Mouse (Mus musculus) lung, postnatal 10 days (tissue): ENCODE results near the gene Chrm3.

Experiments used
- DNase-seq: peaks from one replicate; pipeline ENCODE4 v3.0.0; 2021

Chrm3 gene

GRCm38 (mm10) chr13:10235391-10236169, 125.1 kb downstream of the Chrm3 start:
- no peak for DNase-seq

GRCm38 (mm10) chr13:10220403-10220802, 140.2 kb downstream of the Chrm3 start:
- no peak for DNase-seq

DNA sequence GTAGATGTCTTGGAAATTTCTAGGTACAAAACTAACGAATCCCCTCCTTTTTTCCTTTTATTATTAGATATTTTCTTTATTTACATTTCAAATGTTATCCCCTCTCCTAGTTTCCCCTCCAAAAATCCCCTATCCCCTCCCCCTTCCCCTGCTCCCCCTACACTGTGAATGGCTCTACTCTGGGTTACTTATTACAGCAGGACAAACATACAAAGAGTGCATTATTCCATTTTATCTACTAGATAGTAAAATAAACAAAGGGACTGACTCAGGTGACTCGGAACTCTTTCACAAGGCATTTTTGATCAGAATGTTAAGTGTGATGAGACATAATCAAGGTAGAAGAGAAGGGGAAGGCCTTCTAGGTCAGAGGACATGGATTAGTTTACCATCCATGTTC, 148.5 kb downstream of the Chrm3 start:
- no peak for DNase-seq

GRCm38 (mm10) chr13:10210522-10211244, 150.0 kb downstream of the Chrm3 start:
- no peak for DNase-seq

DNA sequence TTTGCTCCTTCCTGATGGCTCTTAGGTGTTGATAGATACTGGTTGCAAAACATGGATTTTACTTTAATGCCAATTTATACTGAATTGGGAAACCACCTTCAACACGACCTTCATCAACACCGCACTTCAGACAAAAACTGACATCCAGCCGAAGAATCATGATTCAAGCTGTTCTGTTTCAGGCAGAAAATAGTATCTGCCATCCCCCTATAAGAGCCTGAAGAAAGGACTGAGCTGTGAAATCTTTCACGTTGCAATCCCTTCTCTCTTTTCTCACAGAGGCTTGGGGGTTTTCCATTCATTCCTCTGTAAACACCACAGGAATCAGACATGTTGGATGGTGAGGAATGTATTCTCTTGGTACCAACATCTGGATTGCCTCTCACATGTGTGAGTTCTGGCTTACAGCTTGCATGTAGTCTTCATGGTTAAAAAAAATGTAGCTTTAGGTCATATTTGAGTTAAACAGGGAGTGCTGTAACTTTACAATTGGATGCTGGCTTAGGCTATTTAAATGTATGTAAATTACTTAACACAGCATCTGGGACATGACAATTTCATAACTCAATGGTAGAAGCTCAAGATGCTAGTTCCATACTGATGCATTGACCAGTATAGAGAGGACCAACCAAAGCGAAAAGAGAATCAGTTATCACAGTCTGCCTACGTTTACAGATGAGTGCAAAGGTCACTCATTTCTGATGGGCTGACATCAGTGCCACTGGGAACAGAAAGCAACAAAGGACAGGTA, 161.3 kb downstream of the Chrm3 start:
- DNase-seq: no peak

DNA sequence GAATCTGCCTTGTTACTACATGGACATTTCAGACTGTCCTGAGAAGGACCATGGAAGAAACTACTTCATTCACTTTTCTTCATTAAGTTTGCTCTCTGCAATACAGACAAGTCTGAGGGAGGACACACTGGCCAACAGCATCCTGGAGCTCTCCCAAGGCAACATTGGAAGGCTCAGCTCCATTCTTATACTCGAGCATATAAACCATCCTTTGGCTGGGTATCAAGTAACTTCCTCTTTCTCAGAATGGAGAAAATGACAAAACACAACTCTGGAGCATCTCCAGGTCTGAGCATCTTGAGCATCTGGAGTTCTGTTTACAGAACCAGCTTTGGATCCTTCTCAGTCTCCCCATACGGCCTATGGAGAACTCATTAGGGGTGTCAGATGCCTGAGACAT, 170.8 kb downstream of the Chrm3 start:
- peak; percentile 53 for DNase-seq

- no peak for DNase-seq
Observed at GRCm38 (mm10) chr13:10187926-10188325, 172.7 kb downstream of the Chrm3 start.

DNA sequence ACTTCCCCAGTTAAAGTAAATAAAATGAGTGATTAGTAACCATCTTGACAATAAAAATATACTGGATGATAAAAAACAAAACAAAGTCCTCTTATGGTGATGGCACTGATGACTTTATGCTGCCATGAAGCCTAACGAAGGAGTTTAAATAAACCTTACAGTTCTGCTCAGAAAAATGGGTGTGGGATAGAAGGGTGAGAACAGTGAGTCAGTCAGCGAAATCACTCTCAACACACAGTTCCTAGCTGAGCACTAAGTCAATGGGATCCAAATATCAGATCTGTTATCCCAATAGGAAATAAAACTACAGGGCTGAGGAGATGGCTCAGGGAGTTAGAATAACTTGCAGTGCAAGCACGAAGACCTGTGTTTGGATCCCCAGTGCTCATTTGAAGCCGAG, 176.8 kb downstream of the Chrm3 start:
- no peak for DNase-seq

DNA sequence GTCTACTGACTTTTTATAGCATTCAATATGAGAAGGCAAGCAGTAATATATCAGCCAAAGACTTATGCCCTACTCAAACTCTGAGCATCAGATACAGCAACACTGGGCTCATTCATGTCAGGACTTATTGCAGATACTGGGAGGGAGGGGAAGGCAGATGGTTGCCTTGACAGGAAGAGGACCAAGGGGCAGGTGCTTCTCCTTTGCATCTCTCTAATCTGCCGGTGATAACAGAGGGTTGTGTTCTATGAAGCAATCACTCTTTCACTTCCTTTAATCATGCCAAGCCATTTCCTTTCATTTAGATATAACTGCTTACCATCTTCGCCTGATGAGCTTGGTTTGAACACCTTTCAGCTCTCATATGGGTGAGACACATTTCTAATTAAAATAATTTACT, 177.9 kb downstream of the Chrm3 start:
- no peak for DNase-seq

DNA sequence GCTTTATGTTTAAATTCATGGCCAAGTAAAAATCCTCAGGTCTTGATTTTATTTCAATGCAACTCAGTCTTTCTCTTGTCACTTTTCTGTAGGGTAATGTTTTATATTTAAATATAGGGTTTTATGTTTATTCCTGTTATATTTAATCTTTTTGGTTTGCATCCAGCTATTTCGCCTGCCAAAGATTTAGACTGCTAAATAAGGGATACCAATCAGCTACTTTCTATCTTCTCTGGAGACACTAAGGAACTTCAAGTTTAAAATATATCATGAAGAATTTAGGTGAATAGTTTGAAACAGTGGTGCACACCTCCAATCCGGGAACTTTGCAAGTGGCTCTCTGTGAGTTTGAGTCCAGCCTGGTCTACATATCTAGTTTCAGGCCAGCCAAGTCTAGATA, 190.1 kb downstream of the Chrm3 start:
- no peak for DNase-seq

DNA sequence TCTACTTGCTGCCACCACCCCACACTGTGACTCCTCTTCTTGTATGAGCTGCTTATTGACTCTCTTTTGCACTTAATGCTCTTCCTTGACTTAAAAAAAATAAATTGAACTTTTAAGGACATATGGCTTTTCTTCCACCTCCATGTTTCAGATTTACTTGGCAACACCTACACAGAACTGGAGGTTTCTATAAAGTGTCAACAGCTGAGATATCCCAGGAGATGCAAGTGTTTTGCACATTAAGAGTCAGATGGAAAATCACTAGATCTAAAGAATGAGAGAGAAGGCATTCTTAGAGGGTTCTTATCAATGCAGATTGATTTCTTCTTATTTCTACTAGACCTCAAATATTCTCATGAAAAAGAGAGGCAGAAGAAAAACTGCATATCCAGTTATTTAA, 197.3 kb downstream of the Chrm3 start:
- DNase-seq: no peak

- no peak for DNase-seq
Observed at GRCm38 (mm10) chr13:10157496-10157895, 203.2 kb downstream of the Chrm3 start.

DNA sequence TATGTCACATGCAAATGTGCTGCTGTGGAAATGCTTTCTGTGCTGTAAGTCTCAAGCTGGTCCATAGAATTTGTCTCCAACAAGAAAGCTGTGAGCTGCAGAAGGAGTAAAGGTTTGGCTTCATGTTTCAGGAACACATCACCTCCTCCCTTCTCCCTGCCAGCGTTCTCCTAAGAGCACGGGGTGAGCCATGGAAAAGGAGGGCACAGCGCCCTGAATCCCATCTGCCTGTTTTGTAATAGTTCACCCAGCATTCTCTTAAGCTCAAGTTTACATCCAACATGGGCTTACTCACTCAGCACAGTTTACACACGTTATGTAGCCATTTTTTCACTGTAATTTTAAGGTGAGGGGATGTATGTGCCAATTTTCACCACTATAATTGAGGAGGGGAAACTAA, 220.1 kb downstream of the Chrm3 start:
- DNase-seq: no peak

GRCm38 (mm10) chr13:10138878-10139277, 221.8 kb downstream of the Chrm3 start:
- no peak for DNase-seq

GRCm38 (mm10) chr13:10131064-10131463, 229.6 kb downstream of the Chrm3 start:
- no peak for DNase-seq

GRCm38 (mm10) chr13:10112211-10112610, 248.4 kb downstream of the Chrm3 start:
- peak; percentile 9 for DNase-seq

- no peak for DNase-seq
Observed at GRCm38 (mm10) chr13:10109542-10109941, 251.1 kb downstream of the Chrm3 start.

- no peak for DNase-seq
Observed at GRCm38 (mm10) chr13:10107331-10107730, 253.3 kb downstream of the Chrm3 start.

- no peak for DNase-seq
Observed at GRCm38 (mm10) chr13:10090778-10091177, 269.9 kb downstream of the Chrm3 start.

- DNase-seq: no peak
Observed at GRCm38 (mm10) chr13:10086336-10086735, 274.3 kb downstream of the Chrm3 start.

DNA sequence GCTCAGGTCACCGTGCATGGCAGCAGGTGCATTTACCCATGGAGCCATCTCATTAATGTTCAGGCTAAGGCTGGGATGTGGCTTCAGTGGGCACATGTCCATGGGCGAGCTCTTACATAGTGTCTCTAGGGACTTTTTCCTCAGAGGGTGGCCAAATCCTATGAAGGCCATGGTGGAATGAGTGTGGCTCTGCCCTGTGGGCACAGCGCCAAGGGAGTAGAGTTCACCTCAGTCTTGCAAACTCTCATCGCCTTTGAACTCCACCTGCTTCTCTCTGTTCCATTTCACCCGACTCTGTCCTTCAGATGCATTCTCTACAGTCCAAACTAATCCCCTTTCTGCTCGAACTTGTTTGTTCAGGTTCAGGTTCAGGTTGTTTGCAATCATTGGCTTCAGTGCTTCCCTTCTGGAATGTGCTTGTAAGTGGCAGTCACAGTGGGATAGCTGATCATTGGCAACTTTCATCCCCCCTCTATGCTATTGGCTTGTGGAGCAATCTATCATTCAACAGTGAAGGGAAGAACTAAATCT, 278.7 kb downstream of the Chrm3 start:
- DNase-seq: no peak

GRCm38 (mm10) chr13:10071165-10071564, 289.5 kb downstream of the Chrm3 start:
- peak; percentile 71 for DNase-seq

DNA sequence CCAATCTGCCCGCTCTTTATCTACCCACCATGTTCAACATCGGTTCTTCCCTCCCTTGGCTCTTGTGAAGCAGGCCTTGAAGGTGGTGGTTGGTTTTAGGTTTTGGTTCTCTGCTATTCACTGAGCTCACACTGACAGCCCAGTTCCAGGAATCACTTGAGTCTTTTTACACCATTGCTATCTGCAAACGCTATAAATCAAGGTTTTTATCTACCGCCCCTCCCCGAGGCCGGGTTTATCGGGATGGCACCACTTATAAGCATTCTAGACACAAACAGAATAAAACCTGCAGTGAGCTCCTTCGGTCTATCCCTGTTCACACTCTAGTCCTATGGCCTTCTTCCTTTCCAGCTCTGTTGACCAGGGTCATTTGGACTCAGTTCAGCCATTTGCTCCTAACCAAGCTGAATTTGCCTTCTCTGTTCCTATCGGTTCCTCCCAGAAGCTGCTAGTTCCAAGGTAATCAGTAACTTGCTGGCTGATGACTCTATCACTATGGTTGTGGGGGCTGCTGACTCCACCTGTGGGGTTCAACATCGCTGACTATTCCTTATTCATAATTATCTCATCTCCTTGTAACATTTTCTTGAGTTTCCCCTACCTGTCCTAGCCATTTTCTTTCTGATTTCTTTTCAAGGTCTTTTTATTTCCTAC, 291.6 kb downstream of the Chrm3 start:
- no peak for DNase-seq
